Mouse (Mus musculus) embryonic fibroblast, embryonic 13.5 days (primary cell): ENCODE results near the gene Alkbh1.

Experiments
- CTCF ChIP-seq: IDR thresholded peaks from 2 replicates; pipeline ENCODE4 v1.5.1; 2011; ENCODE audit warnings: mild to moderate bottlenecking, control low read depth, low read length, moderate library complexity, borderline replicate concordance; ENCODE audit not compliant: insufficient read depth
- POLR2A ChIP-seq: IDR thresholded peaks from 2 replicates; pipeline ENCODE4 v1.6.1; 2011; ENCODE audit warnings: low read depth, mild to moderate bottlenecking, control low read depth, low read length, moderate library complexity

GRCm38 (mm10) chr12:87385051-87385450 is 58.8 kb downstream of the Alkbh1 start:
- TF ChIP-seq CTCF, result no peak
- TF ChIP-seq POLR2A, result no peak
